Mouse (Mus musculus) CH12.LX (cell line): Measurements from ENCODE around the gene Fosl1.

Experiments used
- CHD2 ChIP-seq: IDR thresholded peaks from 2 replicates; pipeline ENCODE4 v1.6.1; 2011; ENCODE audit warnings: low read length, improper control_type of control experiment
- CTCF ChIP-seq, 2 experiments: IDR thresholded peaks in 1 of 2; conservative IDR thresholded peaks in 1 of 2; 2 replicates each; pipeline ENCODE4 v1.5.1; 2011 to 2012; ENCODE audit warnings: low read depth in 2 of 2, low read length in 2 of 2, improper control_type of control experiment in 1 of 2, inconsistent platforms in 1 of 2, mild to moderate bottlenecking in 1 of 2, moderate library complexity in 1 of 2
- EP300 ChIP-seq: IDR thresholded peaks from 2 replicates; pipeline ENCODE4 v1.6.1; 2011; ENCODE audit warnings: low read length, improper control_type of control experiment
- MXI1 ChIP-seq: IDR thresholded peaks from 2 replicates; pipeline ENCODE4 v1.6.1; 2011; ENCODE audit warnings: mild to moderate bottlenecking, low read depth, low read length, improper control_type of control experiment
- MYC ChIP-seq: IDR thresholded peaks from 2 replicates; pipeline ENCODE4 v1.6.1; 2011; ENCODE audit warnings: low read depth, mild to moderate bottlenecking, improper control_type of control experiment, low read length
- PAX5 ChIP-seq: IDR thresholded peaks from 2 replicates; pipeline ENCODE4 v1.6.1; 2012; ENCODE audit warnings: low read length, inconsistent platforms, mixed read lengths
- POLR2A ChIP-seq: IDR thresholded peaks from 2 replicates; pipeline ENCODE4 v1.6.1; 2011; ENCODE audit warnings: low read depth, mild to moderate bottlenecking, improper control_type of control experiment, low read length
- SIN3A ChIP-seq: IDR thresholded peaks from 2 replicates; pipeline ENCODE4 v1.6.1; 2012; ENCODE audit warnings: low read length, improper control_type of control experiment, inconsistent platforms
- SMC3 ChIP-seq: IDR thresholded peaks from 2 replicates; pipeline ENCODE4 v1.6.1; 2011; ENCODE audit warnings: low read depth, low read length, improper control_type of control experiment
- ZC3H11A ChIP-seq: IDR thresholded peaks from 2 replicates; pipeline ENCODE4 v1.6.1; 2012; ENCODE audit warnings: low read depth, mild to moderate bottlenecking, inconsistent platforms, low read length, improper control_type of control experiment
- ZMIZ1 ChIP-seq: IDR thresholded peaks from 2 replicates; pipeline ENCODE4 v1.6.1; 2012; ENCODE audit warnings: low read depth, mild to moderate bottlenecking, inconsistent platforms, low read length, improper control_type of control experiment

- no peak for TF ChIP-seq MXI1
- TF ChIP-seq MYC = no peak
- TF ChIP-seq CTCF (conservative IDR thresholded peaks at IDR 0.05 in 1 of 2, IDR thresholded peaks at IDR 0.05 in 1 of 2; ENCODE audit: low read depth in 2 of 2, low read length in 2 of 2) = no peak
- no peak for TF ChIP-seq CHD2
- TF ChIP-seq EP300 = no peak
- no peak for TF ChIP-seq SMC3
- TF ChIP-seq SIN3A = no peak
- no peak for TF ChIP-seq PAX5
- no peak for TF ChIP-seq ZC3H11A
- no peak for TF ChIP-seq POLR2A
- TF ChIP-seq ZMIZ1 = no peak
Observed at GRCm38 (mm10) chr19:5421784-5422183, 25.6 kb upstream of the Fosl1 start.
